Mouse (Mus musculus) heart, postnatal 25 days (tissue): Measurements from ENCODE around the gene Kat2a. TPM values are rescaled to one million over a fixed set of nuclear protein-coding genes. Genes with fewer than 3 reads are reported as not detected.

ENCODE experiments used
- DNase-seq: peaks from one replicate; pipeline ENCODE4 v3.0.0; 2022; ENCODE audit warnings: low spot score
- intact Hi-C: fragments of 180-260 bp; cut with DNase I; formaldehyde crosslinking; loops from one replicate; pipeline ENCODE4 v1.15.1; 2025
- total RNA-seq, 2 experiments: library from RNA; stranded (reverse); gene quantifications; 2 replicates each; pipeline ENCODE4 v1.2.3; 2021

The Kat2a gene
- total RNA-seq, 2 experiments from 2014 or later, result 12.3 to 13.6 TPM

- intact Hi-C loops, result loop anchor here (2.0 kb wide), 1 partner anchor 20 kb away; no protein-coding TSS in a partner anchor
- no peak for DNase-seq
These were observed 25.0 kb upstream of the Kat2a start for GRCm38 (mm10) chr11:100737105-100737733.

GRCm38 (mm10) chr11:100736746-100737080 is 24.4 kb upstream of the Kat2a start:
- DNase-seq, result no peak
- intact Hi-C loops, result loop anchor here (2.0 kb wide), 1 partner anchor 20 kb away; no protein-coding TSS in a partner anchor

GRCm38 (mm10) chr11:100735954-100736745 is 23.9 kb upstream of the Kat2a start:
- no peak for DNase-seq
- intact Hi-C loops, result loop anchor here (2.0 kb wide), 1 partner anchor 19 kb away; no protein-coding TSS in a partner anchor

GRCm38 (mm10) chr11:100735134-100735865 is 23.0 kb upstream of the Kat2a start:
- intact Hi-C loops, result no loop called here
- DNase-seq, result no peak

- intact Hi-C loops, result no loop called here
- DNase-seq, result no peak
These were observed 18.4 kb upstream of the Kat2a start for GRCm38 (mm10) chr11:100730477-100731205.

GRCm38 (mm10) chr11:100729976-100730375 is 17.7 kb upstream of the Kat2a start:
- intact Hi-C loops, result no loop called here

GRCm38 (mm10) chr11:100728601-100729000 is 16.3 kb upstream of the Kat2a start:
- DNase-seq, result no peak
- intact Hi-C loops, result no loop called here

More at GRCm38 (mm10) chr11:100729976-100730375, 17.7 kb upstream of the Kat2a start:
- no peak for DNase-seq

- DNase-seq, result no peak
These were observed 14.9 kb upstream of the Kat2a start for GRCm38 (mm10) chr11:100727201-100727600.

GRCm38 (mm10) chr11:100724919-100725512 is 12.8 kb upstream of the Kat2a start:
- intact Hi-C loops, result no loop called here
- no peak for DNase-seq

More at GRCm38 (mm10) chr11:100727201-100727600, 14.9 kb upstream of the Kat2a start:
- intact Hi-C loops, result no loop called here

- DNase-seq, result no peak
- intact Hi-C loops, result no loop called here
These were observed 10.3 kb upstream of the Kat2a start for GRCm38 (mm10) chr11:100722493-100723028.

- DNase-seq, result no peak
- intact Hi-C loops, result no loop called here
These were observed 9.7 kb upstream of the Kat2a start for GRCm38 (mm10) chr11:100721776-100722492.

GRCm38 (mm10) chr11:100721254-100721653 is 9.0 kb upstream of the Kat2a start:
- DNase-seq, result no peak
- intact Hi-C loops, result no loop called here

- DNase-seq, result no peak
- intact Hi-C loops, result no loop called here
These were observed 8.1 kb upstream of the Kat2a start for GRCm38 (mm10) chr11:100720345-100720744.

- no peak for DNase-seq
- intact Hi-C loops, result loop anchor here (10.0 kb wide), 1 partner anchor 345 kb away; no protein-coding TSS in a partner anchor
These were observed 7.6 kb upstream of the Kat2a start for GRCm38 (mm10) chr11:100719893-100720292.

GRCm38 (mm10) chr11:100719312-100719711 is 7.0 kb upstream of the Kat2a start:
- DNase-seq, result no peak
- intact Hi-C loops, result loop anchor here (10.0 kb wide), 1 partner anchor 345 kb away; no protein-coding TSS in a partner anchor

- intact Hi-C loops, result loop anchor here (10.0 kb wide), 1 partner anchor 346 kb away; no protein-coding TSS in a partner anchor
- DNase-seq, result no peak
These were observed 6.6 kb upstream of the Kat2a start for GRCm38 (mm10) chr11:100718866-100719265.

- intact Hi-C loops, result loop anchor here (10.0 kb wide), 1 partner anchor 346 kb away; no protein-coding TSS in a partner anchor
- no peak for DNase-seq
These were observed 6.2 kb upstream of the Kat2a start for GRCm38 (mm10) chr11:100718462-100718861.

GRCm38 (mm10) chr11:100716649-100717048 is 4.4 kb upstream of the Kat2a start:
- no peak for DNase-seq
- intact Hi-C loops, result loop anchor here (2.0 to 10.0 kb wide), 2 partner anchors 20 to 348 kb away; no protein-coding TSS in a partner anchor
